Mouse (Mus musculus) lung, adult 18-20 months (tissue): ENCODE results near the gene 4931414P19Rik.

Source experiments
- DNase-seq, 2 experiments: peaks; one replicate each; pipeline ENCODE4 v3.0.0; 2022; ENCODE audit warnings: mixed read lengths in 2 of 2

Gene 4931414P19Rik

GRCm38 (mm10) chr14:54605752-54606321 lies at the start of gene 4931414P19Rik:
Gene 4931414P19Rik, minus strand, starts transcription at chr14:54605993.
- DNase-seq = peak; percentile 76 to 83

- DNase-seq = peak; percentile 91 to 93
Observed at GRCm38 (mm10) chr14:54653496-54653895, 47.7 kb upstream of the 4931414P19Rik start.

- DNase-seq = no peak
Observed at GRCm38 (mm10) chr14:54652787-54653186, 47.0 kb upstream of the 4931414P19Rik start.

- no peak for DNase-seq
Observed at GRCm38 (mm10) chr14:54651556-54651955, 45.8 kb upstream of the 4931414P19Rik start.

GRCm38 (mm10) chr14:54650621-54651454 lies 45.0 kb upstream of the 4931414P19Rik start:
- peak; percentile 77 to 88 for DNase-seq

- DNase-seq = no peak
Observed at GRCm38 (mm10) chr14:54647900-54648299, 42.1 kb upstream of the 4931414P19Rik start.

- peak; percentile 54 to 65 for DNase-seq
Observed at GRCm38 (mm10) chr14:54646898-54647636, 41.3 kb upstream of the 4931414P19Rik start.

GRCm38 (mm10) chr14:54646455-54646854 lies 40.7 kb upstream of the 4931414P19Rik start:
- DNase-seq = no peak

- DNase-seq = no peak
Observed at GRCm38 (mm10) chr14:54644294-54644693, 38.5 kb upstream of the 4931414P19Rik start.

GRCm38 (mm10) chr14:54643011-54643410 lies 37.2 kb upstream of the 4931414P19Rik start:
- no peak for DNase-seq

GRCm38 (mm10) chr14:54642224-54642944 lies 36.6 kb upstream of the 4931414P19Rik start:
- no peak for DNase-seq

- DNase-seq = peak; percentile 90 to 93
Observed at GRCm38 (mm10) chr14:54641305-54641969, 35.6 kb upstream of the 4931414P19Rik start, which contains the start of gene Cdh24. Gene Cdh24, minus strand, starts transcription at chr14:54641364.

- DNase-seq = no peak
Observed at GRCm38 (mm10) chr14:54640946-54641304, 35.1 kb upstream of the 4931414P19Rik start, which contains the start of gene Gm17606. Gene Gm17606, plus strand, starts transcription at chr14:54640952.

GRCm38 (mm10) chr14:54640121-54640520 lies 34.3 kb upstream of the 4931414P19Rik start:
- DNase-seq = no peak

GRCm38 (mm10) chr14:54638210-54638609 lies 32.4 kb upstream of the 4931414P19Rik start:
- DNase-seq = no peak

- DNase-seq = peak in 1 of 2 experiments; percentile 45
Observed at GRCm38 (mm10) chr14:54636954-54637353, 31.2 kb upstream of the 4931414P19Rik start.

GRCm38 (mm10) chr14:54634182-54634581 lies 28.4 kb upstream of the 4931414P19Rik start:
- DNase-seq = no peak

- no peak for DNase-seq
Observed at GRCm38 (mm10) chr14:54632252-54632651, 26.5 kb upstream of the 4931414P19Rik start.

GRCm38 (mm10) chr14:54631240-54631599 lies 25.4 kb upstream of the 4931414P19Rik start:
- no peak for DNase-seq

- DNase-seq = no peak
Observed at GRCm38 (mm10) chr14:54630583-54631239, 24.9 kb upstream of the 4931414P19Rik start.

- DNase-seq = no peak
Observed at GRCm38 (mm10) chr14:54629797-54630196, 24.0 kb upstream of the 4931414P19Rik start.

GRCm38 (mm10) chr14:54628103-54628502 lies 22.3 kb upstream of the 4931414P19Rik start:
- DNase-seq = no peak
